Mouse (Mus musculus) neural tube, embryonic 11.5 days (tissue): ENCODE measurements around the gene Spats1. TPM values are rescaled to one million over a fixed set of nuclear protein-coding genes. Genes with fewer than 3 reads are reported as not detected.
"Not testable (repeated sequence)": the region's sequence is repeated elsewhere in the genome, so short reads cannot be mapped to it uniquely, and the experiment has no call there.

Source experiments
- ATAC-seq: fragments of 200-750 bp; cut with Nextera tagmentation; 2 replicates; pipeline ENCODE4 v1.8.0; 2017; ENCODE audit warnings: moderate number of reproducible peaks, mild to moderate bottlenecking, moderate TSS enrichment, moderate library complexity; ENCODE audit not compliant: insufficient read depth, low FRiP score, low TSS enrichment
- DNase-seq: peaks from one replicate; pipeline ENCODE4 v3.0.0-alpha.2; 2015; ENCODE audit warnings: low spot score
- H3K27ac ChIP-seq: fragments of 300-500 bp; sonication (generic); 2 replicates; pipeline ENCODE4 v1.5.1; 2014; ENCODE audit warnings: low read depth, mild to moderate bottlenecking, low read length
- H3K27me3 ChIP-seq: fragments of 300-500 bp; sonication (generic); 2 replicates; pipeline ENCODE4 v1.6.1; 2014; ENCODE audit warnings: mild to moderate bottlenecking, low read length, mixed read lengths; ENCODE audit not compliant: control insufficient read depth, insufficient read depth
- H3K36me3 ChIP-seq: fragments of 300-500 bp; sonication (generic); 2 replicates; pipeline ENCODE4 v1.6.1; 2014; ENCODE audit warnings: mild to moderate bottlenecking, low read length, moderate library complexity, mixed read lengths; ENCODE audit not compliant: control insufficient read depth, insufficient read depth
- H3K4me1 ChIP-seq: fragments of 300-500 bp; sonication (generic); 2 replicates; pipeline ENCODE4 v1.6.1; 2014; ENCODE audit warnings: low read length, mixed read lengths; ENCODE audit not compliant: control insufficient read depth, insufficient read depth
- H3K4me2 ChIP-seq: fragments of 300-500 bp; sonication (generic); 2 replicates; pipeline ENCODE4 v1.6.1; 2014; ENCODE audit warnings: low read depth, mild to moderate bottlenecking, moderate library complexity
- H3K4me3 ChIP-seq: fragments of 300-500 bp; sonication (generic); 2 replicates; pipeline ENCODE4 v1.5.1; 2014; ENCODE audit warnings: low read depth, low read length
- H3K9ac ChIP-seq: fragments of 300-500 bp; sonication (generic); 2 replicates; pipeline ENCODE4 v1.6.1; 2014; ENCODE audit warnings: mild to moderate bottlenecking, low read length
- H3K9me3 ChIP-seq: fragments of 300-500 bp; sonication (generic); 2 replicates; pipeline ENCODE4 v1.6.1; 2016; ENCODE audit warnings: low read length; ENCODE audit not compliant: control insufficient read depth
- WGBS: fragments of 180-500 bp; shearing (Covaris S2); extraction: QIAGEN DNeasy Blood & Tissue Kit; methylation state at CpG from one replicate; pipeline ENCODE4 v1.1.7; 2014; 5-methylcytosine and 5-hydroxymethylcytosine counted together
- polyA plus RNA-seq: library from polyadenylated mRNA; unstranded; fragments of >200 nt; fragmentation: Nextera tagmentation; extraction: Ambion mirVana; gene quantifications from 2 replicates; pipeline ENCODE4 v1.2.1, GENCODE M21; 2014

Gene Spats1
- polyA plus RNA-seq, 1 experiment from 2014 or later = 0.48 TPM

GRCm38 (mm10) chr17:45459062-45459461 lies 16.2 kb downstream of the Spats1 start:
- no peak overlapping the region for H3K4me3 ChIP-seq
- no peak overlapping the region for H3K27ac ChIP-seq
- 94% methylated on average over 8 of the region's 8 CpGs for WGBS
- H3K9ac ChIP-seq = no peak overlapping the region
- no peak for DNase-seq
- no peaks in the 10 kb centered on the region for H3K4me1 ChIP-seq
- H3K9me3 ChIP-seq = no peaks in the 10 kb centered on the region
- ATAC-seq = no peak
- H3K36me3 ChIP-seq = no peaks in the 10 kb centered on the region
- H3K27me3 ChIP-seq = no peaks in the 10 kb centered on the region
- no peak overlapping the region for H3K4me2 ChIP-seq

DNA sequence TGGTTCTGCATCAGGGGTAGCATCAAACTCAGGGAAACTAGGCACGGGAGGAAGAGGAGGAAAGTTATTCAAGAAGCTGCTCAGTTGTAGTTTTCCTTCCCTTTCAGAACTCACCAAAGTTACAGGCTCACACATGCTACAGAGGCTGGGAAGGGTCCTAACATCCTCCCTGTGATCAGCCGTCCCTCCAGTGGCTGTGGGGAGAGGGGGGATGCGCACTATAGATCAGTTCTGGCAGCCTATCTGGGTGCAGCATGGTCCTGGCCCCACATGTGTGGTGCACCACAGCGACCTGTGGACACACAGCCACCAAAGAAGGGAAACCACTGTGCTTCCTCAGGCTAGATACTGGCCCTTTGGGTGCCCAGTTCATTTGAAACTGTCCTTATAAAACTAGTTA lies 16.7 kb downstream of the Spats1 start:
- Histone ChIP-seq H3K27ac (no peak overlapping the region), H3K36me3 (no peaks in the 10 kb centered on the region), H3K4me3 (no peak overlapping the region), H3K9me3 (no peaks in the 10 kb centered on the region), H3K9ac (no peak overlapping the region), H3K4me1 (no peaks in the 10 kb centered on the region), H3K27me3 (no peaks in the 10 kb centered on the region), H3K4me2 (no peak overlapping the region)
- no peak for ATAC-seq
- no peak for DNase-seq
- 81% methylated on average over 4 of the region's 4 CpGs for WGBS

DNA sequence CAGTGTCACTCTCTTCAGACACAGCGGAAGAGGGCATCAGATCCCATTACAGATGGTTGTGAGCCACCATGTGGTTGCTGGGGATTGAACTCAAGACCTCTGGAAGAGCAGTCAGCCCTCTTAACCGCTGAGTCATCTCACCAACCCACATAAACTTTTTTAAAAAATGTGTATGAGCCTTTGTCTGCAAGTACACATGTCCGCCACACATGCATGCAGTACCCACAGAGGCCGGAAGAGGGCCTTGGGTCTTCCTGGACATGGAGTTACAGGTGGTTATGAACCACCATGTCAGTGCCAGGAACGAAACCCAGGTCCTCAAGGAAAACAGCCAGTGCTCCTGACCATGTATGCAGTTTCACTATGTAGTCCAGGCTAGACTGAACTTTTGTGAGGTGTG lies 17.7 kb downstream of the Spats1 start:
- ATAC-seq = no peak

DNA sequence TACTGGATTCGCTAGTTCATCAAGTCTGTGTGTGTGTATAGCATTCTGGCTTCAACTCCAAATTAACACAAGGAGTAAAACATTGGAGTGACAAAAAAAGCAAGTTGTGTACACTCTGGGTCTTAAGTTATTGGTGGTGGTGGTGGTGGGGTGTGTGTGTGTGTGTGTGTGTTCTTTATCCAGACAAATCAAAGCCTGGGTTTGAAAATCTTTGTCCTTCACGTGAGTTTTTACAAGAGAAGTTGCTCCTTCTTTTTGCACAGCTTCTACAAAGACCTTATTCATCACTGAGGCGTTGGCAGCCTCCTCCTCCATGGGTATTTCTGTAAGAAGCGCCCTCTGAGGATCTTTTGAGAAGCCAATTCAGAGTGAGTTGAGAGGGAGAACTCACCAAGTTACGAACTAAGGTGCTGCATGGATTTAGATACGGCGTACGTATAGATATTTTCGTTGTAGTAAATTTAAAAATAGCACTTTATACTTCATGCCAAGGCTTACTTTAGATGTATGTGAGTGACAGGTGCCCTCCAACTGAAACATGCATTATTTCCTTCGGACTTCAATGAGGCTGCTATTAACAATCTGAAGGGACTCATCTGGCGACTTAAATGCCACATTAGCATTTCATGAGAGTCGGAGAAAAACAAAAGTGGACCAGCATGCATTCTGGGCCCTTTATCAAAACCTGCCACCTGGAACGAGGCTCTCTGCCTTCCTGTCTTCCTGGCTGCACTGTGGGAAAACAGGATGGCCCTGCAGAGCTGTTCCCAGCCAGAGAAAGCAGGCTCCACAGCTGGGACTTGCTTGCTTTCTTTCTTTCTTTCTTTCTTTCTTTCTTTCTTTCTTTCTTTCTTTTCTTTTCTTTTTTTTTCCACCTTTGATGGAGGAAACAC lies 18.7 kb downstream of the Spats1 start:
- Histone ChIP-seq H3K9me3 (no peaks in the 10 kb centered on the region), H3K4me2 (no peak overlapping the region), H3K4me1 (no peaks in the 10 kb centered on the region), H3K4me3 (no peak overlapping the region), H3K27me3 (no peaks in the 10 kb centered on the region), H3K9ac (no peak overlapping the region), H3K36me3 (no peaks in the 10 kb centered on the region), H3K27ac (no peak overlapping the region)
- WGBS = 56% methylated on average over 13 of the region's 13 CpGs
- ATAC-seq (no peak), DNase-seq (peak; percentile 18)

More for the DNA sequence above, 17.7 kb downstream of the Spats1 start:
- no peaks in the 10 kb centered on the region for H3K36me3 ChIP-seq
- no peak overlapping the region for H3K27ac ChIP-seq
- H3K4me2 ChIP-seq = no peak overlapping the region
- H3K27me3 ChIP-seq = no peaks in the 10 kb centered on the region
- H3K9ac ChIP-seq = no peak overlapping the region
- H3K4me1 ChIP-seq = no peaks in the 10 kb centered on the region
- no peaks in the 10 kb centered on the region for H3K9me3 ChIP-seq
- DNase-seq = no peak
- H3K4me3 ChIP-seq = no peak overlapping the region
- 92% methylated on average over 5 of the region's 5 CpGs for WGBS

- DNase-seq, H3K4me3 ChIP-seq, H3K27ac ChIP-seq, H3K9ac ChIP-seq, ATAC-seq, H3K4me2 ChIP-seq, H3K9me3 ChIP-seq, H3K27me3 ChIP-seq, H3K36me3 ChIP-seq, H3K4me1 ChIP-seq: not testable (repeated sequence)
- 92% methylated on average over 8 of the region's 9 CpGs for WGBS
These were observed 19.4 kb downstream of the Spats1 start for GRCm38 (mm10) chr17:45455783-45456182.

DNA sequence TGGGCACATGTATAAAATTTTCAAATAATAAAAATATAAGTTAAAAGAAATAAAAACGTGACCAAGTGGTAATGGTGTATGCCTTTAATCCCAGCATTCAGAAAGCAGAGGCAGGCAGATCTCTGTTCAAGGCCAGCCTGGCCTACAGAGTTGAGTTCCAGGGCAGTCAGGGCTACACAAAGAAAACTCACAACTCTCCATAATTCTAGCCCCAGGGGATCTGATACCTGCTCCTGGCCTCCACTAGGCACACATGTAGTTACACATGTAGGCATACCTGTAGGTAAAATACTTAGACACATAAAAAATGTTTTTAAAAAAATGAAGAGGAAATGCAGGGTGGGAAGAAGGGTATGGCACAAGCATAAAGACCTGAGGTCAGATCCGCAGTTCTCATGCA lies 20.4 kb downstream of the Spats1 start:
- Histone ChIP-seq H3K27ac (no peak overlapping the region), H3K4me3 (no peak overlapping the region), H3K36me3 (no peaks in the 10 kb centered on the region), H3K4me2 (no peak overlapping the region), H3K9ac (no peak overlapping the region), H3K4me1 (no peaks in the 10 kb centered on the region), H3K27me3 (no peaks in the 10 kb centered on the region), H3K9me3 (no peaks in the 10 kb centered on the region)
- DNase-seq = no peak
- 76% methylated on average over 2 of the region's 2 CpGs for WGBS
- no peak for ATAC-seq

DNA sequence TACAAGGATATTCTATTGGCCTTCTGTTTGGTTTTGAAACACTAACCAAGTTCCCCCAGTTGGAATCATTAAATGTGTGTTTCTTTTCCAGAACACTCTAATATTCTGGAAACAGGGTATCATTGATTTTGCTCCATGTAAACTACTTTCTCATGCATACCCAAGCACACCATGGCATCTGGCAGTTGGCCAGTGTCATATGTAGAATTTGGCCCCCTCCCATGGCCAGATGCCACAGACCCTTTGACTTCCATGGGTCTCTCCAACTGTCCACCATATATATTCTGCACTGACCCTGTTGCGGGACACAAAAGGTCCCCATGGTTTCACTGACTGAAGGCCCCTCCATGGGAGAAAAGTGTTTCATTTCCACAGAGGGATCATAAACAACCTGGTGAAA lies 22.9 kb downstream of the Spats1 start:
- no peak for DNase-seq
- no peaks in the 10 kb centered on the region for H3K4me1 ChIP-seq
- no peaks in the 10 kb centered on the region for H3K36me3 ChIP-seq
- H3K4me3 ChIP-seq = no peak overlapping the region
- H3K27me3 ChIP-seq = no peaks in the 10 kb centered on the region
- H3K9me3 ChIP-seq = no peaks in the 10 kb centered on the region
- no peak for ATAC-seq
- WGBS = 91% methylated on average over 1 of the region's 1 CpGs
- no peak overlapping the region for H3K4me2 ChIP-seq
- H3K27ac ChIP-seq = no peak overlapping the region
- no peak overlapping the region for H3K9ac ChIP-seq

GRCm38 (mm10) chr17:45450153-45450552 lies 25.1 kb downstream of the Spats1 start:
- Histone ChIP-seq H3K27ac (no peak overlapping the region), H3K9ac (no peak overlapping the region), H3K36me3 (no peaks in the 10 kb centered on the region), H3K4me3 (no peak overlapping the region), H3K9me3 (no peaks in the 10 kb centered on the region), H3K4me1 (no peaks in the 10 kb centered on the region), H3K27me3 (no peaks in the 10 kb centered on the region), H3K4me2 (no peak overlapping the region)
- ATAC-seq (no peak), DNase-seq (no peak)
- 92% methylated on average over 6 of the region's 6 CpGs for WGBS

- Histone ChIP-seq H3K27ac (no peak overlapping the region), H3K27me3 (no peaks in the 10 kb centered on the region), H3K4me2 (no peak overlapping the region), H3K4me1 (no peaks in the 10 kb centered on the region), H3K9ac (no peak overlapping the region), H3K36me3 (no peaks in the 10 kb centered on the region), H3K9me3 (no peaks in the 10 kb centered on the region), H3K4me3 (no peak overlapping the region)
- WGBS = 93% methylated on average over 8 of the region's 8 CpGs
- DNase-seq = no peak
- no peak for ATAC-seq
These were observed 25.6 kb downstream of the Spats1 start for GRCm38 (mm10) chr17:45449586-45449985.
